Mouse (Mus musculus) ES-E14 (cell line): ENCODE measurements around the gene Gm2696.
"Not testable (repeated sequence)": the region's sequence is repeated elsewhere in the genome, so short reads cannot be mapped to it uniquely, and the experiment has no call there.

Source experiments
- CHD2 ChIP-seq: IDR thresholded peaks from 2 replicates; pipeline ENCODE4 v1.6.1; 2014; ENCODE audit warnings: mild to moderate bottlenecking, low read depth, low read length, inconsistent platforms
- MAFK ChIP-seq: IDR thresholded peaks from 2 replicates; pipeline ENCODE4 v1.6.1; 2014; ENCODE audit warnings: mild to moderate bottlenecking, low read depth, low read length, inconsistent platforms; ENCODE audit not compliant: insufficient read depth
- ZC3H11A ChIP-seq: IDR thresholded peaks from 2 replicates; pipeline ENCODE4 v1.6.1; 2012; ENCODE audit warnings: low read depth, mild to moderate bottlenecking, inconsistent platforms, low read length, borderline replicate concordance

GRCm38 (mm10) chr10:77772142-77772541 is 42.3 kb upstream of the Gm2696 start:
- TF ChIP-seq CHD2, ZC3H11A, MAFK: not testable (repeated sequence)
